Mouse (Mus musculus) hindbrain, embryonic 15.5 days (tissue): Measurements from ENCODE around the gene Elmod3. TPM values are rescaled to one million over a fixed set of nuclear protein-coding genes. Genes with fewer than 3 reads are reported as not detected.
A peak's percentile ranks its signal among the peaks of the same experiment; 100 is the strongest.

Experiments
- ATAC-seq: fragments of 200-750 bp; cut with Nextera tagmentation; 2 replicates; pipeline ENCODE4 v1.8.0; 2017; ENCODE audit warnings: low read depth, moderate number of reproducible peaks, moderate TSS enrichment; ENCODE audit not compliant: low FRiP score
- H3K27ac ChIP-seq: fragments of 300-500 bp; sonication (generic); replicated peaks from 2 replicates; pipeline ENCODE4 v1.5.1; 2015; ENCODE audit warnings: mild to moderate bottlenecking, inconsistent platforms
- H3K27me3 ChIP-seq: fragments of 300-500 bp; sonication (generic); 2 replicates; pipeline ENCODE4 v1.6.1; 2015; ENCODE audit warnings: control low read depth, inconsistent platforms
- H3K36me3 ChIP-seq: fragments of 300-500 bp; sonication (generic); 2 replicates; pipeline ENCODE4 v1.6.1; 2015; ENCODE audit warnings: control low read depth, inconsistent platforms
- H3K4me1 ChIP-seq: fragments of 300-500 bp; sonication (generic); replicated peaks from 2 replicates; pipeline ENCODE4 v1.6.1; 2015; ENCODE audit warnings: control low read depth, inconsistent platforms
- H3K4me2 ChIP-seq: fragments of 300-500 bp; sonication (generic); 2 replicates; pipeline ENCODE4 v1.6.1; 2015; ENCODE audit warnings: moderate library complexity, mild to moderate bottlenecking, inconsistent platforms
- H3K4me3 ChIP-seq: fragments of 300-500 bp; sonication (generic); 2 replicates; pipeline ENCODE4 v1.5.1; 2015; ENCODE audit warnings: mild to moderate bottlenecking, inconsistent platforms
- H3K9ac ChIP-seq: fragments of 300-500 bp; sonication (generic); 2 replicates; pipeline ENCODE4 v1.6.1; 2015; ENCODE audit warnings: inconsistent platforms
- H3K9me3 ChIP-seq: fragments of 300-500 bp; sonication (generic); 2 replicates; pipeline ENCODE4 v1.6.1; 2016; ENCODE audit warnings: control low read depth, inconsistent platforms
- WGBS: fragments of 180-500 bp; shearing (Covaris S2); methylation state at CpG from one replicate; pipeline ENCODE4 v1.1.7; 2015; 5-methylcytosine and 5-hydroxymethylcytosine counted together
- polyA plus RNA-seq: library from polyadenylated mRNA; unstranded; fragments of >200 nt; fragmentation: Nextera tagmentation; extraction: Ambion mirVana; gene quantifications from 2 replicates; pipeline ENCODE4 v1.2.1, GENCODE M21; 2015

The Elmod3 gene
- polyA plus RNA-seq, 1 experiment from 2014 or later: 17.1 TPM

DNA sequence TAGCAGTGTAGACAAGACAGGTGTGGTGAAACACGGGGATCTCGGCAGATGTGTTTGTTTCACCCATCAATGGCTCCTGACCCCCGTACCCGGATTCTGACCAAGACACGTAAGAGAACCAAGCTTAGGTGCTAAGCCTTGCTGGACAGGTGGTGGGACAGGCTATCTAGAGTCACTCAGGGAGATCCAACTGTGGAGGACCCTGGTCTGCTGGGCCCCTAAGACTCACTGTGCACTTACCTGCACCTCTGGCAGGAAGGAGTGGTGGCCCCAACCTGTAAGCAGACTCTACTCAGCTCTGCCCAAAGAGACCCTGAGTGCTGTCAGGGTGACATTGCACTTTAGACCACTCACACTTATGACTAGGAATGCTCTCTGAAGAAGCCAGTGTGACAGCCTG is 77.3 kb downstream of the Elmod3 start:
- Histone ChIP-seq H3K36me3 (no peaks in the 10 kb centered on the region), H3K4me1 (peaks cover 32% of the 10 kb centered on the region), H3K9ac (no peak overlapping the region), H3K4me3 (no peak overlapping the region), H3K27ac (peak overlapping the region; percentile 92), H3K4me2 (no peak overlapping the region), H3K27me3 (no peaks in the 10 kb centered on the region), H3K9me3 (no peaks in the 10 kb centered on the region)
- ATAC-seq: no peak
- WGBS: 94% methylated on average over 5 of the region's 5 CpGs

- Histone ChIP-seq H3K4me2 (peak overlapping the region; percentile 45), H3K4me1 (peaks cover 32% of the 10 kb centered on the region), H3K9ac (no peak overlapping the region), H3K27ac (peak overlapping the region; percentile 92), H3K36me3 (no peaks in the 10 kb centered on the region), H3K4me3 (peak overlapping the region; percentile 13; the same call in 1 of the 2 replicates), H3K27me3 (no peaks in the 10 kb centered on the region), H3K9me3 (no peaks in the 10 kb centered on the region)
- WGBS: 1% methylated on average over 10 of the region's 10 CpGs
- peak; percentile 92 for ATAC-seq
Observed at GRCm38 (mm10) chr6:72519892-72520663, 78.1 kb downstream of the Elmod3 start.

DNA sequence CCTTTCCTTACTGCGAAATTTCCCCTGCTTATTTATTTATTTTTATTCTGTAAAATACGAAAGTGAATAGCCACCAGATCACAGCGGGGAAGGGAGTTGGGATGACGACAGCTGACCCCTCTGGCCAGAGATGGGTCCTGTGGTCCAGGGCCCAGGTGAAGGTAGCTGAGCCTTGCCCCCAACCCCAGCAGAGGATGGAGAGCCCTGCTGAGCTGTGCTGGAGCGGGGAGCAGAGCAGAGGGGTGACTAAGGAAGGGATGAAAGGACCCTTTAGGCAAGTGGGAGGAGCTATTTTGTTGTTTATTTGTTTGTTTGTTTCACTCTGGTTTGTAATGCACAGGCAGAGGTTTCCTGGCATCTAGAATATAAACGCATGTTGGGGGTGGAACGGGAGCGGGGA is 78.9 kb downstream of the Elmod3 start:
- 16% methylated on average over 8 of the region's 8 CpGs for WGBS
- H3K4me1 ChIP-seq: peaks cover 32% of the 10 kb centered on the region
- H3K27ac ChIP-seq: peak overlapping the region; percentile 92
- no peaks in the 10 kb centered on the region for H3K27me3 ChIP-seq
- peak; percentile 32 for ATAC-seq
- H3K36me3 ChIP-seq: no peaks in the 10 kb centered on the region
- H3K9me3 ChIP-seq: no peaks in the 10 kb centered on the region
- H3K4me3 ChIP-seq: no peak overlapping the region; the same call in 1 of the 2 replicates
- peak overlapping the region; percentile 28; the same call in 1 of the 2 replicates for H3K9ac ChIP-seq
- peak overlapping the region; percentile 45 for H3K4me2 ChIP-seq

DNA sequence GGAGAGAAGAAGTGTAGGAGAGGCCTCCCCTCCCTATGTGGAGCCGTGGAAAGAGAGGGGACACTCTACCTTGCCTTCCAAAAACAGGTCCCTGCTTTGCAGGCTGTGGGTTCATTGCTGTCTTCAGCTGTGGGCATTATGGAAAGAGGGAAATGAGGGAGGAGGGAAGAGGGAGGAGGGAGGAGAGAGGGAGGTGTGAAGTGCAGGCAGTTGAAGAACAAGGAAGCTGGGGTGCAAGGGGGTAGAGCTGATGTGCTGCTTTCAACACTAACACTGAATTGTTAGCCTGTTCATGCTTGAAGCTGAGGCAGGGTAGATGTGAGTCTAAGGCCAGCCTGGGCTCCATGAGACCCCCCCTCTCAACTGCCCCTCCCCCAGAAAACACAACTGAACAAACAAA is 79.4 kb downstream of the Elmod3 start:
- ATAC-seq: no peak
- H3K4me2 ChIP-seq: peak overlapping the region; percentile 45; the same call in 1 of the 2 replicates

More for the DNA sequence above, 79.4 kb downstream of the Elmod3 start:
- H3K9me3 ChIP-seq: no peaks in the 10 kb centered on the region
- H3K4me1 ChIP-seq: peaks cover 37% of the 10 kb centered on the region
- no peaks in the 10 kb centered on the region for H3K27me3 ChIP-seq
- H3K4me3 ChIP-seq: no peak overlapping the region
- H3K9ac ChIP-seq: no peak overlapping the region
- no peaks in the 10 kb centered on the region for H3K36me3 ChIP-seq
- H3K27ac ChIP-seq: peak overlapping the region; percentile 92
- WGBS: 92% methylated on average over 1 of the region's 1 CpGs

Other genes starting within 250 kb of the Elmod3 start
- gene Tmem150a, start 243.0 kb downstream of the Elmod3 start, polyA plus RNA-seq: 20.9 and 21.2 TPM in 2 replicates
- gene Rnf181, start 231.5 kb downstream of the Elmod3 start, polyA plus RNA-seq: 128 and 135 TPM in 2 replicates
- gene Vamp5, start 217.9 kb downstream of the Elmod3 start, polyA plus RNA-seq: 16.2 and 17.8 TPM in 2 replicates
- 24.4 and 29.4 TPM in 2 replicates for gene Vamp8, start 207.7 kb downstream of the Elmod3 start, polyA plus RNA-seq
- 17.0 and 20.7 TPM in 2 replicates for gene Ggcx, start 184.1 kb downstream of the Elmod3 start, polyA plus RNA-seq
- 320 and 326 TPM in 2 replicates for gene Mat2a, start 158.9 kb downstream of the Elmod3 start, polyA plus RNA-seq
- gene Sh2d6, start 76.7 kb downstream of the Elmod3 start, polyA plus RNA-seq: 0.26 and 0.63 TPM in 2 replicates
- gene Capg, start 54.0 kb downstream of the Elmod3 start, polyA plus RNA-seq: 8.0 and 9.3 TPM in 2 replicates
- gene Retsat, start 62 bp upstream of the Elmod3 start, polyA plus RNA-seq: 5.9 and 7.0 TPM in 2 replicates
- gene Tgoln1, start 18.6 kb upstream of the Elmod3 start, polyA plus RNA-seq: 34.6 and 35.9 TPM in 2 replicates
- 7.2 and 7.9 TPM in 2 replicates for gene Tcf7l1, start 190.8 kb upstream of the Elmod3 start, polyA plus RNA-seq